Mouse (Mus musculus): ENCODE results near the gene Olfr830. TPM values are rescaled to one million over a fixed set of nuclear protein-coding genes. Genes with fewer than 3 reads are reported as not detected.

Olfr830 gene
- not detected for polyA plus RNA-seq (2012; fragmentation: generic; extraction: Trizol)

DNA sequence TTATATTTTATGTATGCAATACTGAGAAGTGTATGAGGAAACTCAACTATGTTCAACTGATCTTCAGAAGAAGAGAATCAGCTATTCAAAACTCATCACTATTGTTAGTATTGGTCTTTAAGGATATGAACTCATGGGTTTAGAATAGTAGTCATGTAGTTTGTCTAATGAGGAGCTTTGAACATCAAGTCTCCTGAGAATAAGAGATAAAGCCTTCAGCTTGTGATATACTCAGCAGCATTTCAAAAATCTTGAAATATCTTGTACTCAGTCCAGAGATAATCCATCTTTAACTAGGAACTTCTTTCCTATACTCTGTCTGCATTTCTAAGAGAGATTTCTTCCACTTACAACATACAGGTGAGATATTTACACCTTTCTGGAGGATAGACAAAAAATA is at the start of gene Olfr830:
TSS of gene Olfr830 (plus strand) at position 301 of the 400 bp plus-strand sequence.

DNA sequence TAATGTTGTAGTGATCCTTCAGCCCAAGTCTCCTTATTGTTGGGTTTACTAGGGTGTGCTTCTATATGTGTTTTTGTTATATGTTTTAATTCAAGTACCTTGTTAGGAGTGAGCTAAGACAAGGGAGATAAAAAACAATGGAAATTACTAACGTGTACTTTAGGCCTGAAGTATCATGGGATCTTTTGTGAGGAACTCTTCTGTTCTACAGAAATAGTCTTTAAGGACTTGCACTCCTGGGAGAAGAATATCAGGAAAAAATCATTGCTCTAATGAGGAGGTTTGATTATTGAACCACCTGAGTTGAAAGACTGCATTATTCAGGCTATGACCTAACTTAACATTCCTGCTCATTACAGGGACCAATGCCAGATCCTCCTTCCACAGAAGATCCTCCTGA is 19.9 kb upstream of the Olfr830 start, which contains the start of gene Olfr829:
TSS of gene Olfr829 (plus strand) at position 301 of the 400 bp plus-strand sequence.

Other genes with a start within 250 kb of the Olfr830 start
- not detected for gene Muc16, start 200.2 kb upstream of the Olfr830 start, polyA plus RNA-seq (2012; fragmentation: generic; extraction: Trizol)
- gene Olfr24, start 110.7 kb upstream of the Olfr830 start, polyA plus RNA-seq (2012; fragmentation: generic; extraction: Trizol) = not detected
- not detected for gene Olfr828, start 55.2 kb upstream of the Olfr830 start, polyA plus RNA-seq (2012; fragmentation: generic; extraction: Trizol)
- gene Olfr829, start 19.8 kb upstream of the Olfr830 start, polyA plus RNA-seq (2012; fragmentation: generic; extraction: Trizol) = not detected
- not detected for gene Olfr832, start 62.4 kb downstream of the Olfr830 start, polyA plus RNA-seq (2012; fragmentation: generic; extraction: Trizol)
- not detected for gene Olfr834, start 113.3 kb downstream of the Olfr830 start, polyA plus RNA-seq (2012; fragmentation: generic; extraction: Trizol)
- gene Olfr835, start 158.0 kb downstream of the Olfr830 start, polyA plus RNA-seq (2012; fragmentation: generic; extraction: Trizol) = not detected
- gene Olfr836, start 245.7 kb downstream of the Olfr830 start, polyA plus RNA-seq (2012; fragmentation: generic; extraction: Trizol) = not detected